Mouse (Mus musculus) intestine, embryonic 16.5 days (tissue): Measurements from ENCODE around the gene Rph3al. TPM values are rescaled to one million over a fixed set of nuclear protein-coding genes. Genes with fewer than 3 reads are reported as not detected.

Experiments
- ATAC-seq: fragments of 200-750 bp; cut with Nextera tagmentation; 2 replicates; pipeline ENCODE4 v1.8.0; 2017; ENCODE audit warnings: moderate TSS enrichment, moderate library complexity
- H3K27ac ChIP-seq: fragments of 300-500 bp; sonication (generic); 2 replicates; pipeline ENCODE4 v1.5.1; 2014; ENCODE audit warnings: mild to moderate bottlenecking, low read length
- H3K27me3 ChIP-seq: fragments of 300-500 bp; sonication (generic); replicated peaks from 2 replicates; pipeline ENCODE4 v1.6.1; 2014; ENCODE audit warnings: low read length, control low read depth, mixed read lengths; ENCODE audit not compliant: control insufficient read depth, insufficient read depth
- H3K36me3 ChIP-seq: fragments of 300-500 bp; sonication (generic); 2 replicates; pipeline ENCODE4 v1.6.1; 2014; ENCODE audit warnings: low read length, control low read depth; ENCODE audit not compliant: control insufficient read depth, insufficient read depth
- H3K4me1 ChIP-seq: fragments of 300-500 bp; sonication (generic); 2 replicates; pipeline ENCODE4 v1.6.1; 2014; ENCODE audit warnings: low read length, control low read depth, mixed read lengths; ENCODE audit not compliant: control insufficient read depth, insufficient read depth
- H3K4me2 ChIP-seq: fragments of 300-500 bp; sonication (generic); 2 replicates; pipeline ENCODE4 v1.6.1; 2014; ENCODE audit warnings: low read depth, low read length, control low read depth
- H3K4me3 ChIP-seq: fragments of 300-500 bp; sonication (generic); 2 replicates; pipeline ENCODE4 v1.5.1; 2014; ENCODE audit warnings: mild to moderate bottlenecking, low read length
- H3K9ac ChIP-seq: fragments of 300-500 bp; sonication (generic); 2 replicates; pipeline ENCODE4 v1.6.1; 2014; ENCODE audit warnings: low read depth, low read length
- H3K9me3 ChIP-seq: fragments of 300-500 bp; sonication (generic); 2 replicates; pipeline ENCODE4 v1.6.1; 2016; ENCODE audit warnings: low read length, control low read depth; ENCODE audit not compliant: control insufficient read depth
- WGBS: fragments of 180-500 bp; shearing (Covaris S2); extraction: QIAGEN DNeasy Blood & Tissue Kit; methylation state at CpG from one replicate; pipeline ENCODE4 v1.1.7; 2014; 5-methylcytosine and 5-hydroxymethylcytosine counted together
- polyA plus RNA-seq: library from polyadenylated mRNA; unstranded; fragments of >200 nt; fragmentation: Nextera tagmentation; extraction: Ambion mirVana; gene quantifications from 2 replicates; pipeline ENCODE4 v1.2.1, GENCODE M21; 2015

Gene Rph3al
- polyA plus RNA-seq, 1 experiment from 2014 or later = 21.1 TPM

DNA sequence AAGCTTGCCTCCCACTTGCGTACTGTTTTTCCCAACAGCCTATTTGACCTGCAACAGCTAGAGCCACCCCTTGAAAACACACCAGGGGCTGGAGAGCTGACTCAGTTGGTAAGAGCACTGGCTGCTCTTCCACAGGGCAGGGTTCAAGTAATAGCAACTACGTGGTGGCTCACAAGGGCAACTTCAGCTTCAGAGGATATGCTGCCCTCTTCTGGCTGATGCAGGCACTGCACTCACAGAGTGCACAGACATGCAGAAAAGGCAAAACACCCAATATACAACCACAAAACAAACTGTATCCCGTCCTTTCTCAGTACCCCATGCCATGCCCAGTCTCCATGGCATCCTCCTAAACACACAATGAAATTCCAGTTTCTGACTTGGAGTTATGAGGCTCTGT, 34.7 kb downstream of the Rph3al start:
- H3K27me3 ChIP-seq = no peaks in the 10 kb centered on the region
- no peak overlapping the region for H3K27ac ChIP-seq
- H3K9me3 ChIP-seq = no peaks in the 10 kb centered on the region
- no peak overlapping the region for H3K4me3 ChIP-seq
- H3K4me1 ChIP-seq = peaks cover 23% of the 10 kb centered on the region
- no peak overlapping the region for H3K4me2 ChIP-seq
- 0 out of 2 replicates have a peak, but pooled peaks cover 6% of the 10 kb centered on the region for H3K36me3 ChIP-seq
- 78% methylated on average over 3 of the region's 3 CpGs for WGBS
- no peak for ATAC-seq
- no peak overlapping the region for H3K9ac ChIP-seq

- Histone ChIP-seq H3K27ac (no peak overlapping the region), H3K36me3 (0 out of 2 replicates have a peak, but pooled peaks cover 6% of the 10 kb centered on the region), H3K4me3 (no peak overlapping the region), H3K4me2 (no peak overlapping the region), H3K4me1 (peaks cover 18% of the 10 kb centered on the region), H3K27me3 (no peaks in the 10 kb centered on the region), H3K9me3 (no peaks in the 10 kb centered on the region), H3K9ac (no peak overlapping the region)
- no peak for ATAC-seq
- WGBS = 78% methylated on average over 6 of the region's 6 CpGs
Observed at GRCm38 (mm10) chr11:75901339-75901738, 36.9 kb downstream of the Rph3al start.

GRCm38 (mm10) chr11:75899676-75900075, 38.6 kb downstream of the Rph3al start:
- H3K4me2 ChIP-seq = no peak overlapping the region
- no peak overlapping the region for H3K27ac ChIP-seq
- H3K27me3 ChIP-seq = no peaks in the 10 kb centered on the region
- no peak overlapping the region for H3K4me3 ChIP-seq
- 0 out of 2 replicates have a peak, but pooled peaks cover 6% of the 10 kb centered on the region for H3K36me3 ChIP-seq
- no peak for ATAC-seq
- peaks cover 6% of the 10 kb centered on the region for H3K4me1 ChIP-seq
- 53% methylated on average over 9 of the region's 9 CpGs for WGBS
- H3K9ac ChIP-seq = no peak overlapping the region
- H3K9me3 ChIP-seq = no peaks in the 10 kb centered on the region

DNA sequence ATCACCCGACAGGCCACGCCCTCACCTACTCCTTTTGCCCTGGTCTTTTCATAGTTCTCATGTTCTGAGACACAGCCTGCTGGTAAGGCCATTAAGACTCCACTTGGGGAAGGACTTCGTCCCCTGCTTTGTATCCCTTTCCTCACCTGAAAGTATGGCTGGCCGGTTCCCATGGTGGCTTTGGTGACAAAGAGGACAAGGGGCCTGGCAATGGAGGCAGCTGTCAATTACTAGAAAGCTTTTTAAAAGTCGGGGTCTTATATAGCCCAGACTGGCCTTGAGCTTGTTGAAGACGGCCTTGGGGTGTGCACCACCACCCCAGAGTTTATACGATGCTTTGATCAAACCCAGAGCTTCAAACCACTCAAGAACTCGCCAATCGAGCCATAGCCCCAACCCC, 39.7 kb downstream of the Rph3al start:
- 0 out of 2 replicates have a peak, but pooled peaks cover 2% of the 10 kb centered on the region for H3K36me3 ChIP-seq
- H3K4me2 ChIP-seq = no peak overlapping the region
- H3K4me3 ChIP-seq = no peak overlapping the region
- 89% methylated on average over 9 of the region's 9 CpGs for WGBS
- no peak overlapping the region for H3K9ac ChIP-seq
- no peak overlapping the region for H3K27ac ChIP-seq
- H3K4me1 ChIP-seq = no peaks in the 10 kb centered on the region
- no peaks in the 10 kb centered on the region for H3K9me3 ChIP-seq
- ATAC-seq = no peak
- H3K27me3 ChIP-seq = no peaks in the 10 kb centered on the region

GRCm38 (mm10) chr11:75894791-75895420, 43.3 kb downstream of the Rph3al start:
- Histone ChIP-seq H3K27ac (no peak overlapping the region), H3K9ac (no peak overlapping the region), H3K9me3 (no peaks in the 10 kb centered on the region), H3K4me3 (no peak overlapping the region), H3K27me3 (no peaks in the 10 kb centered on the region), H3K36me3 (no peaks in the 10 kb centered on the region), H3K4me1 (no peaks in the 10 kb centered on the region), H3K4me2 (no peak overlapping the region)
- no peak for ATAC-seq
- 73% methylated on average over 12 of the region's 12 CpGs for WGBS

DNA sequence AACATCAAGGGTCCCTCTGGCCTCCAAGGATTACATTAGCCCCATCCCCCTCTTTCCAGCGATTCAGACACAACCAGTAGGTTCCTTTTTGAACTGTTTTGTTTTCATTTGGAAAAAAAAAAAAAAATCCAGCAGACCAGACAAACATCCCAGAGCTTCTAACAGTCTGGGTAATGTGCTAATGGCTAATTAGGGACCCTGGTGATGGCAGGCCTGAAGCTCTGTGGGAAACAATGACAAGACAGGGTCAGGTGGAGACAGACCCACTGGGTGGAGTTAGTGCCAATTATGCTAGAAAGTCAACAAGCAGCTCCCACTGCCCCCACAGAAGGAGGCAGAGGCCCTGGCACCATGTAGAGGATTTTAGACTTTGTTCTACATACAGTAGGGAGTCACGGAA, 44.3 kb downstream of the Rph3al start:
- Histone ChIP-seq H3K4me1 (no peaks in the 10 kb centered on the region), H3K9me3 (no peaks in the 10 kb centered on the region), H3K9ac (no peak overlapping the region), H3K36me3 (no peaks in the 10 kb centered on the region), H3K4me2 (no peak overlapping the region), H3K4me3 (no peak overlapping the region), H3K27me3 (no peaks in the 10 kb centered on the region), H3K27ac (no peak overlapping the region)
- no peak for ATAC-seq
- WGBS = 74% methylated on average over 2 of the region's 2 CpGs

- Histone ChIP-seq H3K27me3 (no peaks in the 10 kb centered on the region), H3K9me3 (no peaks in the 10 kb centered on the region), H3K36me3 (no peaks in the 10 kb centered on the region), H3K27ac (no peak overlapping the region), H3K4me2 (no peak overlapping the region), H3K4me1 (no peaks in the 10 kb centered on the region), H3K4me3 (no peak overlapping the region), H3K9ac (no peak overlapping the region)
- ATAC-seq = no peak
- WGBS = 83% methylated on average over 3 of the region's 3 CpGs
Observed at GRCm38 (mm10) chr11:75887349-75887748, 50.9 kb downstream of the Rph3al start.

GRCm38 (mm10) chr11:75881234-75881633, 57.0 kb downstream of the Rph3al start:
- Histone ChIP-seq H3K9ac (no peak overlapping the region), H3K4me1 (peaks cover 16% of the 10 kb centered on the region), H3K4me3 (no peak overlapping the region), H3K36me3 (no peaks in the 10 kb centered on the region), H3K27me3 (no peaks in the 10 kb centered on the region), H3K4me2 (no peak overlapping the region), H3K9me3 (no peaks in the 10 kb centered on the region), H3K27ac (no peak overlapping the region)
- 83% methylated on average over 3 of the region's 3 CpGs for WGBS
- no peak for ATAC-seq

- Histone ChIP-seq H3K36me3 (no peaks in the 10 kb centered on the region), H3K4me1 (peaks cover 24% of the 10 kb centered on the region), H3K4me3 (no peak overlapping the region), H3K9ac (peak overlapping the region; percentile 59; the same call in 1 of the 2 replicates), H3K27ac (peak overlapping the region; percentile 48), H3K4me2 (no peak overlapping the region), H3K9me3 (no peaks in the 10 kb centered on the region), H3K27me3 (no peaks in the 10 kb centered on the region)
- no peak for ATAC-seq
- WGBS = 52% methylated on average over 8 of the region's 8 CpGs
Observed at GRCm38 (mm10) chr11:75880064-75880463, 58.2 kb downstream of the Rph3al start.

DNA sequence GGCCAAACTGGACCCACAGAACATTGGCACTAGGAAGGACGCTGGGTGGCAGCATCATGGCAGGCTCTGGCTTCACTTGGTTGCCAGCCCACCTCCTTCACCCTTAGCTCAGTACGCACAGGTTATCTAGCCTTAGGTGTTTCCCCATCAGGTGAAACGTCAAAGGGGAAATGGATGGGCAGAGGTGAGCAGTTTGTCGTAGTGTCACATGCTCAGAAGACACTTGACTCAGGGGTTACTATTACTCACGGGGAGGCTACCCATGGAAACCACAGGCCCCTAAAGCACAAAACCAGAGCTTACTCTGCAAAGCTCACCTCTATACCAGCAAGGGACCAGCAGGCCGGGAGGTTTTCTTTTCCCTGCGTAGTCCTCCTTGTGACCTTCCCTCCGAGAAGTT, 59.8 kb downstream of the Rph3al start:
- 80% methylated on average over 8 of the region's 8 CpGs for WGBS
- H3K9me3 ChIP-seq = no peaks in the 10 kb centered on the region
- no peak overlapping the region for H3K27ac ChIP-seq
- H3K4me2 ChIP-seq = no peak overlapping the region
- peaks cover 24% of the 10 kb centered on the region for H3K4me1 ChIP-seq
- no peak overlapping the region for H3K9ac ChIP-seq
- no peaks in the 10 kb centered on the region for H3K27me3 ChIP-seq
- H3K4me3 ChIP-seq = no peak overlapping the region
- H3K36me3 ChIP-seq = no peaks in the 10 kb centered on the region
- ATAC-seq = no peak
